Mouse (Mus musculus) testis, postnatal 14 days (tissue): ENCODE data around the gene Pex14.
A peak's percentile ranks its signal among the peaks of the same experiment; 100 is the strongest.

Experiments
- DNase-seq: peaks from one replicate; pipeline ENCODE4 v3.0.0; 2021; ENCODE audit warnings: low spot score

Pex14 gene

GRCm38 (mm10) chr4:149057470-149057869, 42.2 kb downstream of the Pex14 start:
- no peak for DNase-seq

GRCm38 (mm10) chr4:149056957-149057356, 42.7 kb downstream of the Pex14 start:
- no peak for DNase-seq

- DNase-seq = no peak
Observed at GRCm38 (mm10) chr4:149055847-149056246, 43.8 kb downstream of the Pex14 start.

GRCm38 (mm10) chr4:149049351-149050159, 50.1 kb downstream of the Pex14 start:
- DNase-seq = no peak

- DNase-seq = no peak
Observed at GRCm38 (mm10) chr4:149048625-149049228, 50.9 kb downstream of the Pex14 start.

GRCm38 (mm10) chr4:149047360-149047759, 52.3 kb downstream of the Pex14 start:
- DNase-seq = peak; percentile 70

GRCm38 (mm10) chr4:149045885-149046284, 53.8 kb downstream of the Pex14 start:
- DNase-seq = no peak

GRCm38 (mm10) chr4:149040289-149040688, 59.4 kb downstream of the Pex14 start:
- no peak for DNase-seq

- no peak for DNase-seq
Observed at GRCm38 (mm10) chr4:149037706-149038105, 62.0 kb downstream of the Pex14 start.

GRCm38 (mm10) chr4:149036592-149036991, 63.1 kb downstream of the Pex14 start:
- DNase-seq = no peak

- DNase-seq = no peak
Observed at GRCm38 (mm10) chr4:149031507-149031906, 68.2 kb downstream of the Pex14 start.

GRCm38 (mm10) chr4:149027571-149027970, 72.1 kb downstream of the Pex14 start:
- DNase-seq = no peak

- no peak for DNase-seq
Observed at GRCm38 (mm10) chr4:149025242-149025641, 74.4 kb downstream of the Pex14 start.

- DNase-seq = no peak
Observed at GRCm38 (mm10) chr4:149021021-149021420, 78.7 kb downstream of the Pex14 start.

GRCm38 (mm10) chr4:149019456-149019855, 80.2 kb downstream of the Pex14 start:
- DNase-seq = no peak

GRCm38 (mm10) chr4:149006756-149007155, 92.9 kb downstream of the Pex14 start:
- no peak for DNase-seq

GRCm38 (mm10) chr4:149006107-149006506, 93.6 kb downstream of the Pex14 start:
- DNase-seq = no peak

- DNase-seq = no peak
Observed at GRCm38 (mm10) chr4:149002441-149003093, 97.1 kb downstream of the Pex14 start.

- no peak for DNase-seq
Observed at GRCm38 (mm10) chr4:149001515-149001914, 98.2 kb downstream of the Pex14 start.

- no peak for DNase-seq
Observed at GRCm38 (mm10) chr4:149000746-149001145, 98.9 kb downstream of the Pex14 start.

- no peak for DNase-seq
Observed at GRCm38 (mm10) chr4:148993948-148994347, 105.7 kb downstream of the Pex14 start.

GRCm38 (mm10) chr4:148990038-148990437, 109.6 kb downstream of the Pex14 start:
- DNase-seq = no peak
